Mouse (Mus musculus): ENCODE measurements around the gene Fktn.
"Not testable (repeated sequence)": the region's sequence is repeated elsewhere in the genome, so short reads cannot be mapped to it uniquely, and the experiment has no call there.

Fktn gene

GRCm38 (mm10) chr4:53770958-53771735 is 57.3 kb downstream of the Fktn start:
- no peak for DNase-seq (ENCODE audit: low read depth, low spot score)

- DNase-seq (ENCODE audit: low read depth, low spot score) = no peak
Observed at GRCm38 (mm10) chr4:53772004-53772403, 58.2 kb downstream of the Fktn start.

GRCm38 (mm10) chr4:53773911-53774310 is 60.1 kb downstream of the Fktn start:
- DNase-seq (ENCODE audit: low read depth, low spot score) = no peak

- DNase-seq (ENCODE audit: low read depth, low spot score) = no peak
Observed at GRCm38 (mm10) chr4:53781396-53781795, 67.6 kb downstream of the Fktn start.

- DNase-seq (ENCODE audit: low read depth, low spot score) = no peak
Observed at GRCm38 (mm10) chr4:53782216-53783070, 68.6 kb downstream of the Fktn start.

- DNase-seq (ENCODE audit: low read depth, low spot score) = no peak
Observed at GRCm38 (mm10) chr4:53785746-53786398, 72.1 kb downstream of the Fktn start.

GRCm38 (mm10) chr4:53786851-53787250 is 73.1 kb downstream of the Fktn start:
- no peak for DNase-seq (ENCODE audit: low read depth, low spot score)

GRCm38 (mm10) chr4:53789346-53789745 is 75.5 kb downstream of the Fktn start:
- no peak for DNase-seq (ENCODE audit: low read depth, low spot score)

GRCm38 (mm10) chr4:53794257-53794966 is 80.6 kb downstream of the Fktn start:
- DNase-seq (ENCODE audit: low read depth, low spot score) = no peak

GRCm38 (mm10) chr4:53795086-53795485 is 81.3 kb downstream of the Fktn start:
- DNase-seq (ENCODE audit: low read depth, low spot score) = no peak

GRCm38 (mm10) chr4:53795706-53796105 is 81.9 kb downstream of the Fktn start:
- DNase-seq (ENCODE audit: low read depth, low spot score) = no peak

- DNase-seq (ENCODE audit: low read depth, low spot score) = no peak
Observed at GRCm38 (mm10) chr4:53796865-53797772, 83.3 kb downstream of the Fktn start.

GRCm38 (mm10) chr4:53798896-53799676 is 85.3 kb downstream of the Fktn start:
- no peak for DNase-seq (ENCODE audit: low read depth, low spot score)

GRCm38 (mm10) chr4:53799753-53800152 is 86.0 kb downstream of the Fktn start:
- no peak for DNase-seq (ENCODE audit: low read depth, low spot score)

- not testable (repeated sequence) for DNase-seq (ENCODE audit: low read depth, low spot score)
Observed at GRCm38 (mm10) chr4:53803674-53804073, 89.9 kb downstream of the Fktn start.

- DNase-seq (ENCODE audit: low read depth, low spot score) = not testable (repeated sequence)
Observed at GRCm38 (mm10) chr4:53806428-53806827, 92.6 kb downstream of the Fktn start.

- no peak for DNase-seq (ENCODE audit: low read depth, low spot score)
Observed at GRCm38 (mm10) chr4:53818320-53818719, 104.5 kb downstream of the Fktn start.

- DNase-seq (ENCODE audit: low read depth, low spot score) = no peak
Observed at GRCm38 (mm10) chr4:53823697-53824096, 109.9 kb downstream of the Fktn start.

GRCm38 (mm10) chr4:53824831-53825230 is 111.0 kb downstream of the Fktn start:
- no peak for DNase-seq (ENCODE audit: low read depth, low spot score)
